Mouse (Mus musculus) heart, postnatal 0 days (tissue): ENCODE measurements around the gene Hist1h2ai.

Experiments used
- CTCF ChIP-seq: IDR thresholded peaks from 2 replicates; pipeline ENCODE4 v1.5.1; 2016; ENCODE audit warnings: antibody characterized with exemption, control low read depth, low read depth
- EP300 ChIP-seq: IDR thresholded peaks from 2 replicates; pipeline ENCODE4 v1.6.1; 2016; ENCODE audit warnings: antibody characterized with exemption, low read depth

DNA sequence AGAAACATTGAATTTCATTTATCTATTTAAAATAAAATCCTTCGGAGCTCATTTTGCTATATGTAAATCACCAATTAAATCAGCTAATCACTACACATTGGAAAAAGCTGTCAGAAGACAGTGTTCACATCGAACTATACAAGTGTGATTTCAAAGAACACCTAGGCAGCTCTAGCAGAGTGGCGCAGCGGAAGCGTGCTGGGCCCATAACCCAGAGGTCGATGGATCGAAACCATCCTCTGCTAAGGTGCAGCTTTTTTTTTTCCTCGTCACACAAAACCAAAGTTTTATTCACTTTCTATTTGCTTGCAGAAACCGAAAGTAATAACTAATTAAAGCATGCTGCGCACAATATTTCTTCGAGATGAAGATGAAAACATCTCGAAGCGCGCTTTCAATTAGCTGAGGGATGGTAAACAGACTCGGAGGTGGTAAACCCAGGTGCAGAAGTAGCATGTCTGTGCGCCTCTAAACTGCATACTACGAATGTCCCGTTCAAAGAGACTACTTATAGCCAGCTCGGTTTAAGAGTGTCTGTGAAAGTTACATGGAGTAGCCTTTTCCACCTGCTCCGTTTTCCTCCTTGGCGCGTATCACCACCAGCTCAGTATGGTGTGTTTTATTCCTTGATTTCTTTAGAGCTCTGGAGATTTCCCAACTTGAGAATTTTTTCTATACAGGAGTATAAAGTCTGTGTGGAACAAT is 5.2 kb upstream of the Hist1h2ai start:
- TF ChIP-seq CTCF: no peak
- TF ChIP-seq EP300: no peak
